Mouse (Mus musculus): ENCODE measurements at regions not wholly inside any gene's neighbourhood (a gene's known extent, or its start where the extent isn't known, plus 50 kb on each side); places are given as distances from the start of the nearest gene placed in this dataset.

DNA sequence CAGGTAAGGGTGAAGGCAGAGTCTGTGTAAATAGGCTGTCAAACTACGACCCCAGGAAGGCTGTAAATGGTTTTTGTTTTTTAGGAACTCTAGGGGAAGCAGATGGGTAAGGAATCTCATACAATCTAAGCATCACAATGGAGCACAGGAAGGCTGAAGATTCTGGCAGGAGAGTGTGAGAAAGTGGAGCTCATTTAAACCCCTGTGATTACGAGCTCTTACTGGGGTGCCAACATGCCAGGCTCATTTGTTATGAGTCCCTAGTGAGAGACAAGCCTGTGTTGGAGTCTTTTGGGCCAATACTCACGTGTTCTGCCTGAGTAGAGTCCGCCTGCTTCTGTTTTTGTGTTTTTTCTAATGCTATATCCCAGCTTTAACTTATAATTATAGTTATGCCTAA is 169.3 kb upstream of the Ankrd50 start:
- no peak for TF ChIP-seq CTCF (IDR thresholded peaks at IDR 0.05)
- no peak for TF ChIP-seq POLR2A (IDR thresholded peaks at IDR 0.05; ENCODE audit: insufficient read depth, low read depth, low read length)
- TF ChIP-seq EP300 (IDR thresholded peaks at IDR 0.05; ENCODE audit: insufficient read depth, low read depth, low read length), result no peak
